Mouse (Mus musculus) left cerebral cortex, adult 2 months (tissue): ENCODE results near the gene Klrg2. TPM values are rescaled to one million over a fixed set of nuclear protein-coding genes. Genes with fewer than 3 reads are reported as not detected.
A peak's percentile ranks its signal among the peaks of the same experiment; 100 is the strongest.
"Not testable (repeated sequence)": the region's sequence is repeated elsewhere in the genome, so short reads cannot be mapped to it uniquely, and the experiment has no call there.

Experiments used
- DNase-seq, 2 experiments: peaks; one replicate each; pipeline ENCODE4 v3.0.0; 2021 to 2022; ENCODE audit warnings: low spot score in 2 of 2, mixed read lengths in 1 of 2; ENCODE audit errors: extremely low spot score in 1 of 2
- H3K27ac ChIP-seq: fragments of 200-600 bp; 2 replicates; pipeline ENCODE4 v1.8.1; 2022
- H3K4me3 ChIP-seq: fragments of 200-600 bp; 2 replicates; pipeline ENCODE4 v1.8.1; 2022
- CTCF ChIP-seq: fragments of 200-600 bp; IDR thresholded peaks from 2 replicates; pipeline ENCODE4 v1.8.1; 2022; ENCODE audit warnings: antibody characterized with exemption, mild to moderate bottlenecking, moderate library complexity
- intact Hi-C: fragments of 180-260 bp; cut with DNase I; formaldehyde crosslinking; loops from one replicate; pipeline ENCODE4 v1.15.1; 2025
- long read RNA-seq, 2 experiments: library from polyadenylated mRNA; stranded (forward); transcript quantifications; one replicate each; pipeline ENCODE4 v2.0.0; 2021; ENCODE audit warnings: borderline mapping rate in 2 of 2
- total RNA-seq, 2 experiments: library from RNA; stranded (reverse); gene quantifications; 2 replicates each; pipeline ENCODE4 v1.2.3; 2021

Gene Klrg2
- total RNA-seq: 1 to 10 TPM in 1 of 2 experiments, under 1 TPM in 1; 0.70 to 1.1 TPM
- long read RNA-seq, experiment 1: 0 reads
- long read RNA-seq, experiment 2: 0 reads

DNA sequence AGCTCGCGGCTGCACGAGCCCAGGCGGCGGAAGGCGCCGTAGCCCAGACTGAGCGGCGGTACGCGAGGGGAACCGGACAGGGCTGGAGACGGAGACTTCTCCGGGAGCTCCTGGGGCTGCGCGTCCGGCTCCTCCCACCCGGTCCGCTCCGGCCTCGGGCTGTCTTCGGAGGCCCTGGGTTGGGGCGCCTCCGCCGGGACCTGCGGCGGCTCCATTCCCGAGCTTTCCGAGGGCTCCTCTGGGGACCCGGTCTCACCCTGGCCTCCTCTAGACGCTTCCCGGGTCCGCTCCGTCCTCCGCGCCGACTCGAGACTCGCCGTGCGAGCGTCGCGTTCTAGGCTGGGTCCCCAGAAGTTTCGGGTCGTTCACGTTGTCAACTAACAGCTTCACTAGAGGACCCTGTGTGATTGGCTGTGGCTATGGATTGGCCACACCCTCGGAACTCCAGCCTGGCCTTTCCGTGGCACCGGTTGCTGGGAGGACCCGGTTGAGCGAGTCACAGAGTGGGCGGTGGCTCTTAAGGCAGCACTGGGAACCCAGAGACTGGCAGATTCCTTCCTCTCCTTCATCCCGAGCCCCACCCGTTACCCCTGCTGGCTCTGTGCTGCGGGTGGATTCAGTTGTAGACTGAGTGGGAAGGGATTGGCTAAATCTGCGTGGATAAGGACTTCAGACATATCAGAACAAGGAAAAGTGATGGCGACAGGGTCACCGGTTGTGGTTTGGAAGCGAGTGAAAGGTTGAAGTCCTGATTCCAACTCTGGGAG lies at the start of gene Klrg2:
Klrg2 (minus strand) TSS at position 391 of the 767 bp plus-strand sequence.
- no peak for TF ChIP-seq CTCF
- Histone ChIP-seq H3K27ac (no peak within 1 kb of the TSS), H3K4me3 (peak within 1 kb of the TSS; percentile 52)
- intact Hi-C loops: no loop called here
- DNase-seq: no peak

DNA sequence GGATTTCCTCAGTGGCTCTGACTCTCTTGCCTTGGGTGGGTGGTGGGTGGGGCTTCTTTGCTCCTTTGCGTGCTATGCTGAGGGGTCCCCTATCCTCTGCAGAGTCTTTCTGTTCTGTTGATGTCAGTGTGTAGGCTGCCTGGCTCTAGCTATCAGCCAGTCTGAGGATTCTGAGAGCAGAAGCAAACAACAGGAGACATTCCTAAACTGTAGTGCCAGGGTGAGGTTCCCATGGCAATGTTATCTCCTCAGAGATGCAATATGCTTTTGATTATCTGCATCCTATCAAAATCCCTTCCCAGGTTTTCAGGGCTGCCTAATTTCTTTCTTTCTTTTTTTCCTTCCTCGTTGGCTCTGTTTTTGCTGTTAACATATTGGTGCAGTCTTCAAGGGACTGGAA lies 45.5 kb upstream of the Klrg2 start:
- DNase-seq: no peak

DNA sequence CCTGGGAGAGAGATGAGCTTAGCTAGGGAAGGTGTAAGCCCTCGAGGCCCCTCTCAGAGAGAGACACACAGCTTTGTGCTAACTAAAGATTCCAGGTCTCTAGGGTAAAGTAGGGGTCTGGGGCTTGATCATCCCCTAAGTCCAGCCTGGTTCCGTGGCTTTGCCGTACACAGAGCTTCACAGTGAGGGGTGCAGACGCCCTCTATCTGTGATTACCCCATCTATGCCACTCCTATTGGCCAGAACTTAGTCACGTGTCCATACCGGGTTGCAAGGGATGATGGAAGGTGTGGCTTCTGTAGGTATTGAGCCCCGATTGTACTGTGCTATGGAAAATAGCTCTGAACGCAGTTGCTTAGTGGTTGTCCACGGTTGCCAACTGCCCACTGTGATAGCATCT lies 40.6 kb upstream of the Klrg2 start:
- no peak overlapping the region for H3K4me3 ChIP-seq
- no peak for TF ChIP-seq CTCF
- intact Hi-C loops: no loop called here
- no peak overlapping the region for H3K27ac ChIP-seq
- no peak for DNase-seq

More for the DNA sequence above, 45.5 kb upstream of the Klrg2 start:
- no peak overlapping the region for H3K4me3 ChIP-seq
- no peak for TF ChIP-seq CTCF
- H3K27ac ChIP-seq: no peak overlapping the region
- intact Hi-C loops: no loop called here

DNA sequence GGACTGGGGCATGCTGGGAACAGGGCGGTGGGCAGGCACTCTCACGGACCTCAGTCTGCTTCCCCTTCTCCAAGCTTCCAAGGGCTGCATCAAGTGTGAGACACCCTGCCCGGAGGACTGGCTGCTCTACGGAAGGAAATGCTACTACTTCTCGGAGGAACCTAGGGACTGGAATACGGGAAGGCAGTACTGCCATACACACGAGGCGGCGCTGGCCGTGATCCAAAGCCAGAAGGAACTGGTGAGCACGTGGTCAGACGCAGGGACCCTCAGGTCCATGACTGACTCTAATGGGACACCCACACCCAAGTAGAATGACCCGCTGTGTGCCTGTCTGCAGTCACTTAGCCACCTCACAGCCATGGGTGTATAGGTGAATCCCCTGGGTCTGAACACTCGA lies 39.7 kb upstream of the Klrg2 start:
- TF ChIP-seq CTCF: no peak
- intact Hi-C loops: no loop called here
- no peak for DNase-seq
- Histone ChIP-seq H3K4me3 (no peak overlapping the region), H3K27ac (no peak overlapping the region)

DNA sequence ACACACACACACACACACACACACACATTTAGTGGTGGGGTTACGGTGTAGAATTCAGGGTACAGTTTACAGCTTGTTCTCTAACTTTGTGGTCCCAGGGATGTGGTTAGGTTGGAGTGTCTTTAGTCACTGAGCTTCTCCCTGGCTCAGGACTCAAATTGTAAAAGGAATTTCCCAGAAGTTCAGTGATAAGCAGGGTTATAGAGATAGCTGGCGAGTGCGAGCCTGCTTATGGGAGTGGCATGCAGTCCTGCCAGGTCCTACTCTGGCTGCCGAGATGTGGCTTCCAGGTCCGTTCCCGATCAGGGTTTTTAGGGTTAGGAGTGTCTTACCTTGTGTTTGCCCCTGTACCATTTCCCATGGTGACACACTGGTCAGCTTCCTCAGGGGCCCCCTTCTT lies 39.2 kb upstream of the Klrg2 start:
- H3K4me3 ChIP-seq: no peak overlapping the region
- TF ChIP-seq CTCF: no peak
- intact Hi-C loops: no loop called here

DNA sequence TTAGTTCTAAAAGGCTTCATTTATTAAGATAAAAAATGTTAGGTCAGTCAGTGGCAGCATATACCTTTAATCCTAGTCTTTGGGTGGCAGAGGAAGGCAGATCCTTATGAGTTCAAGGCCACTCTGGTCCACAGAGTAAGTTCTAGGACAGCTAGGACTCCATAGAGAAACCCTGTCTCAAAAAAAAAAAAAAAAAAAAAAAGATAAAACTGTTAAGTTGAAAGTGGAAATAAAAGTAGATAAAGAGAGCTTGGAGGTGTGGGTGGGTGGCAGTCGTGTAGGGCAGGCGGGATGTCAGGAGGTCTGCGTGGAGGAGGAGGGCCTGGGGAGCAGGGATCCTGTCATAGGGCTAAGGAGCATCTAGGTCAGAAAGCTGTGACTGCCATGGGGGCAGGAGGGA lies 35.0 kb upstream of the Klrg2 start:
- Histone ChIP-seq H3K4me3 (no peak overlapping the region), H3K27ac (no peak overlapping the region)
- intact Hi-C loops: no loop called here
- DNase-seq: no peak
- TF ChIP-seq CTCF: no peak

More for the DNA sequence above, 39.2 kb upstream of the Klrg2 start:
- no peak for DNase-seq
- no peak overlapping the region for H3K27ac ChIP-seq

DNA sequence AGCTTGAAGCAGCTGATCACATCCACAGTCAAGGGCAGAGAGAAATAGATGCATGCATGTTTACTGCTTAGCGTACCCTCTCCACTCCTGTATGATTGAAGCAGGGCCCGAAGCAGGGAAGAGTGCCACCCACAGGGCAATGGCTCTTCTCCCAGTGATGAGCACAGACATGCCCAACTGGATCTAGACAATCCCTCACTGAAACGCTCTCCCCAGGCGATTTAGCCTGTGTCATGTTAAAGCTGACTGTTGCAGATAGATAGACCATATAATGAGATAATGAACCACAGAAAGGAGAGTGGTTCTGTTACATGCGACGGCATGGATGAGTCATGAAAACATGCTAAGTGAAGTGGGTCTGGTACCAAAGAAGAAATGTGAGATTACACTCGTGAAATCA lies 34.2 kb upstream of the Klrg2 start:
- intact Hi-C loops: no loop called here
- no peak overlapping the region for H3K27ac ChIP-seq
- DNase-seq: no peak
- no peak for TF ChIP-seq CTCF
- no peak overlapping the region for H3K4me3 ChIP-seq

DNA sequence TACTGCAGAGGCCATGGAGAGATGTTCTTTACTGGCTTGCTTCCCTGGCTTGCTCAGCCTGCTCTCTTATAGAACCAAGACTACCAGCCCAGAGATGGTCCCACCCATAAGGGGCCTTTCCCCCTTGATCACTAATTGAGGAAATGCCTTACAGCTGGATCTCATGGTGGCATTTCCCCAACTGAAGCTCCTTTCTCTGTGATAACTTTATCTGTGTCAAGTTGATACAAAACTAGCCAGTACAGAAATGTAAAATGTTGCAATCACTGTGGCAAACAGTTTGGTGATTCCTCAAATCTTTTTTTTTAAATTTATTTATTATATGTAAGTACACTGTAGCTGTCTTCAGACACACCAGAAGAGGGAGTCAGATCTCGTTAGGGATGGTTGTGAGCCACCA lies 33.4 kb upstream of the Klrg2 start:
- H3K4me3 ChIP-seq, intact Hi-C loops, H3K27ac ChIP-seq, DNase-seq: not testable (repeated sequence)

DNA sequence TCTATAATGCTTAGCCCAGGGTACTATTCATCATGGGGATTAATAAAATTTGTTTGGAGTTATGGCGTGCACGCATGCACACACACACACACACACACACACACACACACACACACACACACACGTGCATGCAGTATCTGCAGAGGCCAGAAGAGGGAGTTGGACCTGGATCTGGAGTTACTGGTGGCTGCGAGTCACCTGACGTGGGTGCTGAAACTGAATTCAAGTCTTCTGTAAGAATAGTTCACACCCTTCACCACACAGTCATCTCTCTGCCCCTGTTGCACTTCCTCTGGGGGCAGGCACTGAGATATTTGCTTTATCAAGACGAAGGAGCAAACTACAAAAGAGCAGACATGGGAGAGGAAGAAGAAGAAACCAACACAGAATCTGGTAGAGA lies 32.5 kb upstream of the Klrg2 start:
- intact Hi-C loops: no loop called here
- no peak for DNase-seq
- no peak for TF ChIP-seq CTCF
- no peak overlapping the region for H3K4me3 ChIP-seq
- no peak overlapping the region for H3K27ac ChIP-seq

DNA sequence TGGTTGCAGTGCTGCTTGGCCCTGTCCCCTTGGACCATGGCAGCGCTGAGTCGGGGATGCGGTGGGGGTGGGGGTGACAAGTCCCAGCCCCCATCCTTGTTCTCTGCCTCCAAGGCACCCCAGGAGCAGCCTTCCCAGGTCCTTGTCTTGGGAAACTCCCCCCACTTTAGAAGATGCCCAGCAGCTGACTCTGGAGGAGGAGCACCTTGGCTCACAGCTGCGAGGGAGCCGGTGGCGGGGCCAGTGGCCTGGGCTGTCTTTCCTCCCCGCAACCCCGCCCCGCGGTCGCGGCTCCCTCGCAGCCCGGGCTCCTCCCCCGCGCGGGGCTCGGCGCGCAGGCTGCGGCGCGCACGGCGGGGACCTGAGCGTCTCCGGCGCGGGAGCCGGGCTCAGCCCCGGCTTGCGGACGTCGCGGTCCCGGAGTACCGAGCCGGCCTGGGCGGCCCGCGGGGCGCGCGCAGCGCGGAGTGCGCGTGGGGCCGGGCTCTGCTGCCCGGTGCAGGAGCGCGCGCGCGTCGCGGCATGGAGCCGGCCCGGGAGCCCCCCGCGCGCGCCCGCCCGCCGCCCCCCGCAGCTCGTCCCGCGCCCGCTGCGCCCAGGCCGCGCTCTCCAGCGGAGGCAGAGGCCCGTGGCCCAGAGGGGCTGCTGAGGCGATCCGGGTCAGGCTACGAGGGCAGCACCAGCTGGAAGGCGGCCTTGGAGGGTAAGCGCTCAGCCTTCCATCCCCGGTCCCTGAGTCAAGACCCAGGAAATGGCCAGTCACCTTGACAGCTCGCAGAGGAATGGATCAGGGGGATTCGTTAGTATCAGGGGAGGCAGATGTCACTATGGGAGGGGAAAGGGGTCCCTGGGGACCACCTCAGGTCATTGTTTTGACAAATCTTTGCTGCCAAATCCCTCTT lies 25.9 kb upstream of the Klrg2 start, which contains the start of gene Clec2l:
Clec2l (plus strand) TSS at position 356 of the 902 bp plus-strand sequence.
- intact Hi-C loops: no loop called here
- no peak for TF ChIP-seq CTCF
- peak within 1 kb of the TSS; percentile 83 for H3K27ac ChIP-seq
- peak; percentile 59 to 64 for DNase-seq
- peak within 1 kb of the TSS; percentile 69 for H3K4me3 ChIP-seq

DNA sequence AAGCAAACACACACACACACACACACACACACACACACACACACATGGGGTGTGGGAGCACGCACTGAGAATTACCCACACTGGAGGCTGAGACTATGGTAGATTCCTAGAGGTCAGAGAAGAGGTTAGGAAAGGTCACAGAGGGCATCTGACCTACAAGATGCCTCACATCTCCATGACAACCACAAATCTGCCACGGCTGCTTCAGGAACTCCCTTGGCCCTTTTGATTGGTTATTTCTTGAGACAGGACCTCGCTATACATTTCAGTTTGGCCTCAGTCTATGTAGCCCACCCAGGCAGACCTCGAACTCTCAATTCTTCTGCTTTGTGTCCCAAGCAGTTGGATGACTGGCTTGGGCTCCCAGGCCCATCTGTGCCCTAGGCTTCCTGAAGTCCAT lies 24.6 kb upstream of the Klrg2 start:
- Histone ChIP-seq H3K4me3 (no peak overlapping the region), H3K27ac (no peak overlapping the region)
- no peak for DNase-seq
- intact Hi-C loops: no loop called here
- TF ChIP-seq CTCF: no peak
